ENCODE assay signal across 33 mouse cellular contexts in genomic region chr5:120456253-120456652, GRCm38 (mm10). TPM values are rescaled to one million over a fixed set of nuclear protein-coding genes. Genes with fewer than 3 reads are reported as not detected.
DNase-seq lines count a peak whose midpoint lies in the region; ATAC-seq and TF ChIP-seq lines count a peak whose summit lies in the region.
"Had no signal": no experiment of that assay in that cellular context is flagged by ENCODE, and none has a peak within 500 bp of the region (broad histone marks: within the 10 kb centered on the region; RNA-seq: fewer than 3 reads in every experiment).

No protein-coding gene starts in this region.

- TF ChIP-seq EP300 in stomach, postnatal 0 days (optimal IDR thresholded peaks at IDR 0.05), result no peak

- peak overlapping the region; percentile 16; the same call in 1 of the 2 replicates for H3K27ac ChIP-seq in hindbrain, embryonic 10.5 days
- H3K27ac ChIP-seq in hindbrain, embryonic 12.5 days, result no peak overlapping the region
- H3K27ac ChIP-seq in stomach, embryonic 16.5 days (ENCODE audit: low read length), result no peak overlapping the region
- H3K27ac ChIP-seq in stomach, postnatal 0 days (replicated peaks), result no peak overlapping the region
- H3K27ac ChIP-seq: embryonic facial prominence, embryonic 12.5 days; embryonic facial prominence, embryonic 15.5 days; heart, adult 2 months; heart, embryonic 15.5 days; hindbrain, embryonic 15.5 days had no signal

- no peak overlapping the region for H3K4me3 ChIP-seq in hindbrain, embryonic 10.5 days
- H3K4me3 ChIP-seq in hindbrain, embryonic 12.5 days, result no peak overlapping the region
- no peak overlapping the region for H3K4me3 ChIP-seq in stomach, embryonic 16.5 days (replicated peaks; ENCODE audit: low read length)
- no peak overlapping the region for H3K4me3 ChIP-seq in stomach, postnatal 0 days (ENCODE audit: low read depth, low read length)
- H3K4me3 ChIP-seq: embryonic facial prominence, embryonic 12.5 days; embryonic facial prominence, embryonic 15.5 days; heart, adult 2 months; heart, embryonic 12.5 days; heart, embryonic 15.5 days; hindbrain, embryonic 15.5 days had no signal

- H3K4me1 ChIP-seq in hindbrain, embryonic 10.5 days (replicated peaks), result peaks cover 11% of the 10 kb centered on the region; the same call in 1 of the 2 replicates
- peaks cover 6% of the 10 kb centered on the region; the same call in 1 of the 2 replicates for H3K4me1 ChIP-seq in hindbrain, embryonic 12.5 days
- H3K4me1 ChIP-seq in stomach, embryonic 16.5 days (ENCODE audit: control insufficient read depth, insufficient read depth, low read length), result peaks cover 6% of the 10 kb centered on the region; the same call in 1 of the 2 replicates
- no peaks in the 10 kb centered on the region for H3K4me1 ChIP-seq in stomach, postnatal 0 days (replicated peaks; ENCODE audit: control insufficient read depth, insufficient read depth)
- H3K4me1 ChIP-seq: embryonic facial prominence, embryonic 12.5 days; embryonic facial prominence, embryonic 15.5 days had no signal

- peaks cover 39% of the 10 kb centered on the region for H3K27me3 ChIP-seq in hindbrain, embryonic 10.5 days (ENCODE audit: insufficient read depth, poor library complexity, severe bottlenecking)
- peaks cover 21% of the 10 kb centered on the region for H3K27me3 ChIP-seq in hindbrain, embryonic 12.5 days
- no peaks in the 10 kb centered on the region for H3K27me3 ChIP-seq in stomach, embryonic 16.5 days (ENCODE audit: control insufficient read depth, insufficient read depth, low read length)
- H3K27me3 ChIP-seq in stomach, postnatal 0 days (ENCODE audit: control insufficient read depth, insufficient read depth, low read length), result no peaks in the 10 kb centered on the region
- H3K27me3 ChIP-seq: hindbrain, embryonic 15.5 days had no signal

- H3K9ac ChIP-seq in hindbrain, embryonic 12.5 days, result no peak overlapping the region; the same call in 1 of the 2 replicates
- H3K9ac ChIP-seq in stomach, embryonic 16.5 days (ENCODE audit: low read length), result no peak overlapping the region
- no peak overlapping the region for H3K9ac ChIP-seq in stomach, postnatal 0 days (ENCODE audit: low read length)
- H3K9ac ChIP-seq: embryonic facial prominence, embryonic 12.5 days; embryonic facial prominence, embryonic 15.5 days; heart, embryonic 12.5 days; heart, embryonic 15.5 days; hindbrain, embryonic 15.5 days had no signal

- no peak for DNase-seq in hindbrain, embryonic 10.5 days (ENCODE audit: low spot score)
- no peak for DNase-seq in stomach, postnatal 0 days (ENCODE audit: low spot score)
- DNase-seq in frontal cortex, adult 2 months (ENCODE audit: extremely low spot score in 1 of 2, low spot score in 1 of 2), result no peak
- DNase-seq in adrenal gland, adult 8-10 months, result no peak
- DNase-seq: B cell, adult 2 months; cerebellum, adult 11 months; cerebellum, adult 2 months; cerebellum, adult 9-11 months; cerebellum, postnatal 25 days; gastrocnemius, postnatal 10 days; gastrocnemius, postnatal 36 days; heart, adult 2 months; heart, postnatal 10 days; heart, postnatal 36 days had no signal

- no peaks in the 10 kb centered on the region for H3K36me3 ChIP-seq in hindbrain, embryonic 10.5 days
- no peaks in the 10 kb centered on the region for H3K36me3 ChIP-seq in hindbrain, embryonic 12.5 days
- H3K36me3 ChIP-seq in stomach, embryonic 16.5 days (ENCODE audit: control insufficient read depth, insufficient read depth, low read length), result no peaks in the 10 kb centered on the region
- H3K36me3 ChIP-seq in stomach, postnatal 0 days (ENCODE audit: control insufficient read depth, insufficient read depth, low read length), result no peaks in the 10 kb centered on the region
- H3K36me3 ChIP-seq: embryonic facial prominence, embryonic 12.5 days; embryonic facial prominence, embryonic 15.5 days; heart, embryonic 12.5 days; heart, embryonic 15.5 days; hindbrain, embryonic 15.5 days had no signal

- no peak overlapping the region for H3K4me2 ChIP-seq in hindbrain, embryonic 12.5 days (replicated peaks)
- no peak overlapping the region for H3K4me2 ChIP-seq in stomach, embryonic 16.5 days (ENCODE audit: low read depth, low read length)
- no peak overlapping the region for H3K4me2 ChIP-seq in stomach, postnatal 0 days (replicated peaks; ENCODE audit: low read depth)
- H3K4me2 ChIP-seq: embryonic facial prominence, embryonic 12.5 days; embryonic facial prominence, embryonic 15.5 days; heart, embryonic 12.5 days; heart, embryonic 15.5 days; hindbrain, embryonic 15.5 days had no signal

- H3K9me3 ChIP-seq in hindbrain, embryonic 10.5 days, result no peaks in the 10 kb centered on the region
- no peaks in the 10 kb centered on the region for H3K9me3 ChIP-seq in hindbrain, embryonic 12.5 days (replicated peaks)
- no peaks in the 10 kb centered on the region for H3K9me3 ChIP-seq in stomach, embryonic 16.5 days (replicated peaks; ENCODE audit: control insufficient read depth, low read length)
- H3K9me3 ChIP-seq in stomach, postnatal 0 days (ENCODE audit: control insufficient read depth, low read length), result no peaks in the 10 kb centered on the region
- H3K9me3 ChIP-seq: embryonic facial prominence, embryonic 12.5 days; embryonic facial prominence, embryonic 15.5 days; heart, embryonic 12.5 days; heart, embryonic 15.5 days; hindbrain, embryonic 15.5 days had no signal

- ATAC-seq in hindbrain, embryonic 12.5 days (ENCODE audit: low FRiP score), result no peak
- ATAC-seq in stomach, embryonic 16.5 days (ENCODE audit: insufficient read depth, low FRiP score), result 0 out of 2 replicates have a peak, but pooled peaks have one; percentile 26
- no peak for ATAC-seq in stomach, postnatal 0 days (ENCODE audit: low FRiP score, low TSS enrichment)
- 0 out of 2 replicates have a peak, but pooled peaks have one; percentile 7 for ATAC-seq in megakaryocyte progenitor cell, adult 5-6 weeks (replicated peaks; ENCODE audit: poor library complexity)
- ATAC-seq: forebrain, embryonic 14.5 days had no signal

- 36% methylated on average over 1 of the region's 1 CpGs for WGBS in hindbrain, embryonic 10.5 days
- 29% methylated on average over 1 of the region's 1 CpGs for WGBS in hindbrain, embryonic 12.5 days
- 8% methylated on average over 1 of the region's 1 CpGs for WGBS in stomach, embryonic 16.5 days
- WGBS in stomach, postnatal 0 days, result 22% methylated on average over 1 of the region's 1 CpGs

- no peak for TF ChIP-seq CTCF in stomach, postnatal 0 days (IDR thresholded peaks at IDR 0.05; ENCODE audit: low read depth)

RNA-seq across cellular contexts. Expression of gene Sdsl, which starts 16.4 kb away (rescaled TPM):
- 6.2 and 7.9 TPM in 2 replicates for polyA plus RNA-seq in hindbrain, embryonic 10.5 days (2016; fragmentation: Nextera tagmentation; extraction: Ambion mirVana)
- polyA plus RNA-seq in hindbrain, embryonic 12.5 days (2016; fragmentation: Nextera tagmentation; extraction: Ambion mirVana), result 5.4 and 7.5 TPM in 2 replicates
- 16.4 and 16.7 TPM in 2 replicates for polyA plus RNA-seq in stomach, embryonic 16.5 days (2015; fragmentation: Nextera tagmentation; extraction: Ambion mirVana)
- 16.2 and 16.8 TPM in 2 replicates for polyA plus RNA-seq in stomach, postnatal 0 days (2015; fragmentation: Nextera tagmentation; extraction: Ambion mirVana)
- total RNA-seq in megakaryocyte progenitor cell, adult 5-6 weeks (2015), result 1.6 and 7.1 TPM in 2 replicates
- total RNA-seq in megakaryocyte progenitor cell, adult 5-6 weeks (2017), result 3.2 and 9.0 TPM in 2 replicates
- polyA plus RNA-seq in frontal cortex, adult 2 months (2012; rRNA removed), result 6.9 and 7.1 TPM in 2 replicates
- 100 to 1,000 TPM in 3 of 4 experiments, 10 to 100 TPM in 1; 96.5 to 107 (median 105) TPM for total RNA-seq in adrenal gland, adult 8-10 months (2022)

RNA-seq across cellular contexts. Expression of gene Sds, which starts 20.1 kb away (rescaled TPM):
- polyA plus RNA-seq in hindbrain, embryonic 10.5 days (2016; fragmentation: Nextera tagmentation; extraction: Ambion mirVana), result not detected in 2 replicates
- polyA plus RNA-seq in hindbrain, embryonic 12.5 days (2016; fragmentation: Nextera tagmentation; extraction: Ambion mirVana), result not detected in 2 replicates
- polyA plus RNA-seq in stomach, embryonic 16.5 days (2015; fragmentation: Nextera tagmentation; extraction: Ambion mirVana), result 0.18 and 0.70 TPM in 2 replicates
- not detected in 2 replicates for polyA plus RNA-seq in stomach, postnatal 0 days (2015; fragmentation: Nextera tagmentation; extraction: Ambion mirVana)
- total RNA-seq in megakaryocyte progenitor cell, adult 5-6 weeks (2015), result not detected in 2 replicates
- total RNA-seq in megakaryocyte progenitor cell, adult 5-6 weeks (2017), result not detected in 2 replicates
- 0.40 TPM in 1 of 2 replicates, not detected in the other for polyA plus RNA-seq in frontal cortex, adult 2 months (2012; rRNA removed)
- total RNA-seq in adrenal gland, adult 8-10 months (2022), result under 1 TPM in 1 of 4 experiments, not detected in 3; 0.35 TPM
- total RNA-seq: adrenal gland, adult 18-20 months; CH12.LX; common myeloid progenitor, adult 5-6 weeks; gastrocnemius, postnatal 10 days; granulocyte monocyte progenitor cell, adult 5-6 weeks; heart, postnatal 10 days had no signal
- polyA plus RNA-seq: embryonic facial prominence, embryonic 12.5 days; embryonic facial prominence, embryonic 15.5 days; forebrain, embryonic 11.5 days; forebrain, embryonic 14.5 days; heart, embryonic 12.5 days; heart, embryonic 15.5 days; hindbrain, embryonic 11.5 days; hindbrain, embryonic 15.5 days; intestine, embryonic 14.5 days had no signal

RNA-seq across cellular contexts. Expression of gene Lhx5, which starts 24.8 kb away (rescaled TPM):
- polyA plus RNA-seq in hindbrain, embryonic 10.5 days (2016; fragmentation: Nextera tagmentation; extraction: Ambion mirVana), result 12.1 and 34.0 TPM in 2 replicates
- polyA plus RNA-seq in hindbrain, embryonic 12.5 days (2016; fragmentation: Nextera tagmentation; extraction: Ambion mirVana), result 63.0 and 67.2 TPM in 2 replicates
- 0.06 and 0.07 TPM in 2 replicates for polyA plus RNA-seq in stomach, embryonic 16.5 days (2015; fragmentation: Nextera tagmentation; extraction: Ambion mirVana)
- 0.16 and 0.18 TPM in 2 replicates for polyA plus RNA-seq in stomach, postnatal 0 days (2015; fragmentation: Nextera tagmentation; extraction: Ambion mirVana)
- total RNA-seq in megakaryocyte progenitor cell, adult 5-6 weeks (2015), result not detected in 2 replicates
- total RNA-seq in megakaryocyte progenitor cell, adult 5-6 weeks (2017), result not detected in 2 replicates
- polyA plus RNA-seq in frontal cortex, adult 2 months (2012; rRNA removed), result 0.23 and 0.40 TPM in 2 replicates
- not detected for total RNA-seq in adrenal gland, adult 8-10 months (2022)
- total RNA-seq: adrenal gland, adult 18-20 months; adrenal gland, postnatal 14 days; adrenal gland, postnatal 4 days; CH12.LX; common myeloid progenitor, adult 5-6 weeks; gastrocnemius, adult 18-20 months; gastrocnemius, postnatal 10 days; gastrocnemius, postnatal 36 days; granulocyte monocyte progenitor cell, adult 5-6 weeks; heart, adult 2 months; heart, postnatal 10 days; heart, postnatal 36 days had no signal
- polyA plus RNA-seq: heart, adult 2 months; heart, embryonic 15.5 days; intestine, embryonic 14.5 days had no signal

RNA-seq across cellular contexts. Expression of gene Plbd2, which starts 47.2 kb away (rescaled TPM):
- polyA plus RNA-seq in hindbrain, embryonic 10.5 days (2016; fragmentation: Nextera tagmentation; extraction: Ambion mirVana), result 42.5 and 43.0 TPM in 2 replicates
- 42.0 and 44.7 TPM in 2 replicates for polyA plus RNA-seq in hindbrain, embryonic 12.5 days (2016; fragmentation: Nextera tagmentation; extraction: Ambion mirVana)
- 37.1 and 40.3 TPM in 2 replicates for polyA plus RNA-seq in stomach, embryonic 16.5 days (2015; fragmentation: Nextera tagmentation; extraction: Ambion mirVana)
- polyA plus RNA-seq in stomach, postnatal 0 days (2015; fragmentation: Nextera tagmentation; extraction: Ambion mirVana), result 42.6 and 45.9 TPM in 2 replicates
- total RNA-seq in megakaryocyte progenitor cell, adult 5-6 weeks (2015), result 8.3 and 9.8 TPM in 2 replicates
- 6.9 and 8.7 TPM in 2 replicates for total RNA-seq in megakaryocyte progenitor cell, adult 5-6 weeks (2017)
- polyA plus RNA-seq in frontal cortex, adult 2 months (2012; rRNA removed), result 38.8 and 42.7 TPM in 2 replicates
- total RNA-seq in adrenal gland, adult 8-10 months (2022), result 100 to 1,000 TPM in 2 of 4 experiments, 10 to 100 TPM in 2; 97.4 to 106 (median 100) TPM

RNA-seq across cellular contexts. Expression of gene Slc8b1, which starts 54.7 kb away (rescaled TPM):
- 4.4 and 5.8 TPM in 2 replicates for polyA plus RNA-seq in hindbrain, embryonic 10.5 days (2016; fragmentation: Nextera tagmentation; extraction: Ambion mirVana)
- polyA plus RNA-seq in hindbrain, embryonic 12.5 days (2016; fragmentation: Nextera tagmentation; extraction: Ambion mirVana), result 3.5 and 4.0 TPM in 2 replicates
- 8.6 and 9.2 TPM in 2 replicates for polyA plus RNA-seq in stomach, embryonic 16.5 days (2015; fragmentation: Nextera tagmentation; extraction: Ambion mirVana)
- polyA plus RNA-seq in stomach, postnatal 0 days (2015; fragmentation: Nextera tagmentation; extraction: Ambion mirVana), result 4.9 and 5.2 TPM in 2 replicates
- total RNA-seq in megakaryocyte progenitor cell, adult 5-6 weeks (2015), result 21.1 and 23.5 TPM in 2 replicates
- total RNA-seq in megakaryocyte progenitor cell, adult 5-6 weeks (2017), result 31.8 and 32.5 TPM in 2 replicates
- 5.9 and 6.4 TPM in 2 replicates for polyA plus RNA-seq in frontal cortex, adult 2 months (2012; rRNA removed)
- total RNA-seq in adrenal gland, adult 8-10 months (2022), result 10 to 100 TPM; 29.5 to 36.7 (median 34.1) TPM

Comparison
In these comparisons a context has a peak if more than half of its experiments do, and no peak if none do; other contexts are left out.
1. ATAC-seq: peak in stomach, embryonic 16.5 days (single experiment) and megakaryocyte progenitor cell, adult 5-6 weeks (single experiment); none in hindbrain, embryonic 12.5 days (single experiment) and stomach, postnatal 0 days (single experiment).